Mouse (Mus musculus) neural tube, embryonic 15.5 days (tissue): Measurements from ENCODE around the gene Tox3. TPM values are rescaled to one million over a fixed set of nuclear protein-coding genes. Genes with fewer than 3 reads are reported as not detected.
A peak's percentile ranks its signal among the peaks of the same experiment; 100 is the strongest.

Experiments used
- ATAC-seq: fragments of 200-750 bp; cut with Nextera tagmentation; 2 replicates; pipeline ENCODE4 v1.8.0; 2017; ENCODE audit warnings: mild to moderate bottlenecking, moderate TSS enrichment, moderate library complexity; ENCODE audit not compliant: low FRiP score
- H3K27ac ChIP-seq: fragments of 300-500 bp; sonication (generic); replicated peaks from 2 replicates; pipeline ENCODE4 v1.5.1; 2015; ENCODE audit warnings: mild to moderate bottlenecking, inconsistent platforms
- H3K27me3 ChIP-seq: fragments of 300-500 bp; sonication (generic); replicated peaks from 2 replicates; pipeline ENCODE4 v1.6.1; 2015; ENCODE audit warnings: inconsistent platforms
- H3K36me3 ChIP-seq: fragments of 300-500 bp; sonication (generic); 2 replicates; pipeline ENCODE4 v1.6.1; 2015; ENCODE audit warnings: inconsistent platforms
- H3K4me1 ChIP-seq: fragments of 300-500 bp; sonication (generic); 2 replicates; pipeline ENCODE4 v1.6.1; 2015; ENCODE audit warnings: inconsistent platforms
- H3K4me2 ChIP-seq: fragments of 300-500 bp; sonication (generic); 2 replicates; pipeline ENCODE4 v1.6.1; 2015; ENCODE audit warnings: inconsistent platforms, mild to moderate bottlenecking, moderate library complexity
- H3K4me3 ChIP-seq: fragments of 300-500 bp; sonication (generic); replicated peaks from 2 replicates; pipeline ENCODE4 v1.5.1; 2015; ENCODE audit warnings: mild to moderate bottlenecking, inconsistent platforms
- H3K9ac ChIP-seq: fragments of 300-500 bp; sonication (generic); replicated peaks from 2 replicates; pipeline ENCODE4 v1.6.1; 2015; ENCODE audit warnings: mild to moderate bottlenecking, inconsistent platforms
- H3K9me3 ChIP-seq: fragments of 300-500 bp; sonication (generic); replicated peaks from 2 replicates; pipeline ENCODE4 v1.6.1; 2016; ENCODE audit warnings: inconsistent platforms
- WGBS: fragments of 180-500 bp; shearing (Covaris S2); methylation state at CpG from one replicate; pipeline ENCODE4 v1.1.7; 2015; ENCODE audit warnings: mixed read lengths; 5-methylcytosine and 5-hydroxymethylcytosine counted together
- polyA plus RNA-seq: library from polyadenylated mRNA; unstranded; fragments of >200 nt; fragmentation: Nextera tagmentation; extraction: Ambion mirVana; gene quantifications from 2 replicates; pipeline ENCODE4 v1.2.1, GENCODE M21; 2015

The Tox3 gene
- polyA plus RNA-seq, 1 experiment from 2014 or later: 23.4 TPM

DNA sequence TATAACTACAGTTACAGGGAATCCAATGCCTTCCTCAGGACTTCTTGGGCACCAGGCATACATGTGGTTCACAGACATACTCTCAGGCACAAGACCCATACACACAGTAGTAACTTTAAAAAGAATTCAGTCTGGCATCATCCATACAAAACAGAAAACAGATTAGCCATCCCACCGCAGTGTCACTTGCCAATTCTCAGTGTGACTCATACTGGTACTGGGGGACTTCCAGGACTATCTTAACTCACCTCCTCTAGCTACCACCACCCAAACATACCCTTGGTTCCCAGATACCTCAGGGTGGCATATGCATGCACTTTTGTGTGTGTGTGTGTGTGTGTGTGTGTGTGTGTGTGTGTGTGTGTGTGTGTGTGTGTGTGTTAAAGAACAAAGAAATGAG, 26.9 kb downstream of the Tox3 start:
- H3K9ac ChIP-seq: no peak overlapping the region

DNA sequence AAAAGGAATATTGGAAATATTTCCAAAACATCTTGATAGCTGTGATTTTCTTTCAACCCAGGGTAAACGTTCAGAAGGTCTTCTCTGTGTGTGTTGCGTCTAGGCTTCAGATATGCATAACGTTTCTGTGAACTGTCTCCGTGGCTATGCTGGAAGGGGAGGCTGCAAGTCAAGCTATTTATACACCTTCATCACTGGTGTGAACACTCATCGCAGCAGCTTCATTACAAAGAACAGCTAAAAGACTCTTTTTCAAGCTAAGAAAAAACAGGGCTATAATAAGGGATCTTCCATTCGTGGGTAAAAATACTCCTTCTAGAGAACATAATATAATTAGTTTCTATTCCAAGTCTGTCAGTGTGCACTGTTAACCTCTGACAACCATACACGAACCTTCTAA, 33.8 kb downstream of the Tox3 start:
- no peak overlapping the region for H3K4me3 ChIP-seq
- H3K36me3 ChIP-seq: no peaks in the 10 kb centered on the region
- no peak for ATAC-seq
- H3K9ac ChIP-seq: no peak overlapping the region
- WGBS: 81% methylated on average over 7 of the region's 7 CpGs
- H3K4me1 ChIP-seq: peaks cover 4% of the 10 kb centered on the region; the same call in 1 of the 2 replicates
- H3K27me3 ChIP-seq: no peaks in the 10 kb centered on the region
- no peaks in the 10 kb centered on the region for H3K9me3 ChIP-seq
- H3K4me2 ChIP-seq: no peak overlapping the region
- no peak overlapping the region for H3K27ac ChIP-seq

More for the DNA sequence above, 26.9 kb downstream of the Tox3 start:
- Histone ChIP-seq H3K27ac (no peak overlapping the region), H3K27me3 (no peaks in the 10 kb centered on the region), H3K4me1 (peaks cover 19% of the 10 kb centered on the region), H3K36me3 (no peaks in the 10 kb centered on the region), H3K4me3 (no peak overlapping the region), H3K9me3 (no peaks in the 10 kb centered on the region), H3K4me2 (no peak overlapping the region)
- ATAC-seq: no peak
- WGBS: 94% methylated on average over 1 of the region's 1 CpGs

DNA sequence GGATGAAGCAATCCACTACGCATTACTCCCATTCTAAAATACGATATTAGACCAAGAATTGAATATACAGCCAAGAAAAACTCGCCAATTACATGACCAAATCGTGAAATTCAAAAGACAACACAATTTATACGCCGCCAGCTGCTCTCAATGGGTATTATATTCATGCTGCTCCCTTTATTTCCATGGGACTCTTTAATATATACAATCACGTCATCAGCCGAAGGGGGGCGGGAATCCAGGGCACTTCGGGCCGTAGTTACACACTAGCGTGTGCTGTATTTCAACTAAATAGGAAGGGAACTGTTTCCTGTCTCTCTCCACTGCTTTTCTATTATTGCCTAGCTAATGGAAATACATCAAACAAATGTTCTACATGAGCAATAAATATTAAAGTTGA, 45.2 kb downstream of the Tox3 start:
- H3K27ac ChIP-seq: peak overlapping the region; percentile 81
- peaks cover 52% of the 10 kb centered on the region for H3K4me1 ChIP-seq
- H3K9ac ChIP-seq: no peak overlapping the region
- no peak; the same call in 1 of the 2 replicates for ATAC-seq
- 24% methylated on average over 12 of the region's 12 CpGs for WGBS
- no peaks in the 10 kb centered on the region for H3K36me3 ChIP-seq
- H3K9me3 ChIP-seq: no peaks in the 10 kb centered on the region
- no peaks in the 10 kb centered on the region for H3K27me3 ChIP-seq
- peak overlapping the region; percentile 40 for H3K4me2 ChIP-seq
- no peak overlapping the region for H3K4me3 ChIP-seq

DNA sequence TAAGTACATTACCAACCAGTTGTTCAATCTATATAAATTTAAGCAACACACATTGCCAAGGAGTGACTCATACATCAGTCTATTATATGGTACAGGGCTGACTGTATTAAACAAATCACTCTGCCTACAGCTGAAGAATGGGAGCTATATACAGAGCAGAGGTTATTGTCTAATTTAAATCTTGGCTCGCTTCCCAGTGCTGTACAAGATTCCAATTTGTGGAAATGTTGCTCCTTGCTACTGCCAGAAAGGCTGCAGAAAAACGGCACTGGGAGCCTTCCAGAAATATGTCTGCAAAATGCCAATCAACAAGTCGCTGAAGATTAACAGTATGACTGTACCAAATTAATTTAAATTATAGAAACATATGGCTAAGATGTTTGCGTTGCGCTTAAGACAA, 45.9 kb downstream of the Tox3 start:
- peak overlapping the region; percentile 40; the same call in 1 of the 2 replicates for H3K4me2 ChIP-seq
- no peak overlapping the region for H3K4me3 ChIP-seq
- no peaks in the 10 kb centered on the region for H3K27me3 ChIP-seq
- WGBS: 29% methylated on average over 5 of the region's 5 CpGs
- H3K4me1 ChIP-seq: peaks cover 56% of the 10 kb centered on the region
- H3K27ac ChIP-seq: peak overlapping the region; percentile 81
- H3K9ac ChIP-seq: no peak overlapping the region
- H3K9me3 ChIP-seq: no peaks in the 10 kb centered on the region
- H3K36me3 ChIP-seq: no peaks in the 10 kb centered on the region
- peak; percentile 87 for ATAC-seq

DNA sequence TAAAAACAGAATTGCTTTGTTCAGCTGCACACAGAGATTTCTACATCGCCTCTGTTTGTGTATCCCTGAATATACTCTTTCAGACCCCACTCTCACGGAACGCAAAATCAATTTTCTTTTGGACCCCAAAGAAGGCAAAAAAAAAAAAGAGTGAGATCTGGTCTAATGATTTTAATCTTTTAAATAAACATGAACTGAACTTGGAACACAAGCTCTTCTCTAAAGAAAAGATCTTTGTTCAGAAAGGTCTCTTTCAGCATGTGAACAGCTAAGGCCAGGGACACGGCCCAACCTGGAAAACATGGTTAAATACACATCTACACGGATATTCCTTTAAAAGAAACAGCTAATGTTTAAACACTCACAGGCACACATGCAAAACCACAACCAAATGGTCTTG, 46.6 kb downstream of the Tox3 start:
- ATAC-seq: no peak
- H3K36me3 ChIP-seq: no peaks in the 10 kb centered on the region
- H3K4me3 ChIP-seq: no peak overlapping the region
- no peaks in the 10 kb centered on the region for H3K27me3 ChIP-seq
- peaks cover 56% of the 10 kb centered on the region for H3K4me1 ChIP-seq
- H3K4me2 ChIP-seq: peak overlapping the region; percentile 2; the same call in 1 of the 2 replicates
- H3K27ac ChIP-seq: peak overlapping the region; percentile 81
- no peak overlapping the region for H3K9ac ChIP-seq
- no peaks in the 10 kb centered on the region for H3K9me3 ChIP-seq
- 27% methylated on average over 5 of the region's 5 CpGs for WGBS

DNA sequence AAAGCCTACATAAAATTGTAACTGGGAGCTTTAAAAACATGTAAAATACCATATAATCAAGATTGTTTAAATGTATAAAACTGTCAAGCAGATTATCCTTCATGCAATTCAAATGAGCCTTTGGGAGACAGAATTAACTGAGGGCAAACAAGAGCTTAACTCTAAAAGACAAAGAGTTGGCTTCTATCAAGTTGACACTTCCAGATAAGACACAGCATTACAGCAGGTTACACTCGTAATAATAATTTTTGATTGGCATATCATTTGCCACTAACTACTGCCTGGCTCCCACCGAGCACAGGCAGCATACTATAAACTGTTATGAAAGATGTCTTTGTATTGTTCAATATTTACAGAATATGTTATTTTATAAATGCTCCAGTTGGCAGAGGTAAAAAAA, 47.2 kb downstream of the Tox3 start:
- Histone ChIP-seq H3K9ac (no peak overlapping the region), H3K9me3 (no peaks in the 10 kb centered on the region), H3K36me3 (no peaks in the 10 kb centered on the region), H3K4me2 (no peak overlapping the region), H3K27me3 (no peaks in the 10 kb centered on the region), H3K4me1 (peaks cover 56% of the 10 kb centered on the region), H3K4me3 (no peak overlapping the region), H3K27ac (peak overlapping the region; percentile 52; the same call in 1 of the 2 replicates)
- 19% methylated on average over 2 of the region's 2 CpGs for WGBS
- ATAC-seq: no peak

DNA sequence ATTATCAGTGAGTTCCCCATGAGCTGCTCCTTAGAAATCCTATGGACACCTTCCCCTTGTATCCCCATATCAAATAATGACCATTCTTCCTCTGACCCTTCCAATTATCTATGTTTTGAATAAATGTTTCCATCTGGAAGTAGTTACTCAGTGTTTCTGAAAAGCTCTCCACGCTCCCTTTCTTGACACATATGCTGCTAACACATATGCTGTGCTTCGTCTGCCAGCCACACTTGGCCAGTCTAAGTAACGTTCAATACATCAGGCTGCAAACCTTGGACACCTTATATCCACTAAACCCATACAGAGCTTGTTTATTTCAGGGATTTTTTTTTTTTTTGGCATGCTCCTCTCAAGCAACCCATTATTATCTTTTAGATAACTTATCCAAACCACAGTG, 54.1 kb downstream of the Tox3 start:
- H3K36me3 ChIP-seq: no peaks in the 10 kb centered on the region
- H3K4me3 ChIP-seq: no peak overlapping the region
- H3K9me3 ChIP-seq: no peaks in the 10 kb centered on the region
- no peak for ATAC-seq
- H3K4me1 ChIP-seq: 0 out of 2 replicates have a peak, but pooled peaks cover 7% of the 10 kb centered on the region
- H3K27ac ChIP-seq: no peak overlapping the region
- H3K27me3 ChIP-seq: no peaks in the 10 kb centered on the region
- no peak overlapping the region for H3K9ac ChIP-seq
- H3K4me2 ChIP-seq: no peak overlapping the region
- WGBS: 86% methylated on average over 3 of the region's 3 CpGs

DNA sequence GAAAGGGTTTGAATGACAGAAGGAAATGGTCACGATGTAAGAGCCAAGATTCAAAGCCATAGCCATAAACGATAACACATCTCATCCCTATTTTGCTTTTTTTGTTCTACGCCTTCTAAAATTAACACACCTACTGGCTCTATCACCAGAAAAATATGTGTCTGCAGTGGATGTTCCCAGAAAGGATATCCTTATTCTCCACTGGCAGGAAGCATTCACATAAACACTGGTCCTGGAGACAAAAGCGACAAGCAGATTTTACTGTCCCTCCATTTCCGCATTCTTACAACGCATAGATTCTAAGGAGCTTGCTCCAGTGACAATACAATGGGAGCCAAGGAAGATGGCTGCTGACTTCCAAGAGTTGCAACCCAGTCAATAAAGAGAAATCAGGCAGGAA, 57.3 kb downstream of the Tox3 start:
- 88% methylated on average over 6 of the region's 6 CpGs for WGBS
- no peak for ATAC-seq
- Histone ChIP-seq H3K4me1 (0 out of 2 replicates have a peak, but pooled peaks cover 3% of the 10 kb centered on the region), H3K27me3 (no peaks in the 10 kb centered on the region), H3K27ac (no peak overlapping the region), H3K9ac (no peak overlapping the region), H3K36me3 (no peaks in the 10 kb centered on the region), H3K4me3 (no peak overlapping the region), H3K4me2 (no peak overlapping the region), H3K9me3 (no peaks in the 10 kb centered on the region)

DNA sequence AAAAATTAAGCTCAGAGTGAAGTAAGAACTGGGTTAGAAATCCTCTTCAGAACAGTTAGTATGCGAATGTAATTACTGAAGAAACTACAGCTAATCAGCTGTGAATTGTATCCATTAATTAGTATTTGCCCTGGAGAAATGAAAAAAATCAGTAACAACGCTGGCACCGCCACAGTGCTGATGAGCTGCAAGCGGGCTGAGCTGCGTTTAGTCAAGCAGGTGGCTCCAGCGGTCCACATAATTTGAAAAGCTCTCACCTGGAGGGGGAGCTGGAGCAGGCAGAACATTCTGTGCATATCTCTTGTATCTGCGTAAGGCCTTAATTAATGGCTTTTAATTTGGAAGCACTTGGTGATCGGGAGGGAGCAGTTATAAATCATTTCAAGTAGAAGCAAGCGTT, 71.4 kb downstream of the Tox3 start:
- H3K27ac ChIP-seq: peak overlapping the region; percentile 30; the same call in 1 of the 2 replicates
- WGBS: 29% methylated on average over 9 of the region's 9 CpGs

DNA sequence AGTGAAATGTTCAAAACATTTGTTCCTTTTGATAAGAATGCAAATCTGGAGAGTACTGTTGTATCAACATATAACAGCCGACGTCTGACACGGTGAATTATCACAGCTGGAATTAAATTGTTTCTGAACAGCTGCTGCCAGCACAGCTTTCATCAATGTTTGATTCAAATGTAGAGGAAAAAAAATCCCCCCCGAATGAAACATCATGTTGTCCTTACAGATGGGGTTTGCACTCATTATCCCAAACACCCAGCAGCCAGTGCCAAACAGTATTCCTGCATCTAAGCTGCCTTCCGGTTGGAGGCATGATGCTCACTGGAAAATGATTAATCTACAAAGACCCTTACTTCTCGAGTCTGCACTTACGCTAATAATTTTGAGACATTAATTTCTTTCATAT, 75.0 kb downstream of the Tox3 start:
- H3K4me2 ChIP-seq: no peak overlapping the region
- H3K4me3 ChIP-seq: no peak overlapping the region
- no peaks in the 10 kb centered on the region for H3K9me3 ChIP-seq
- H3K27ac ChIP-seq: 0 out of 2 replicates have a peak overlapping the region, but pooled peaks have one; percentile 33
- WGBS: 24% methylated on average over 7 of the region's 7 CpGs
- no peaks in the 10 kb centered on the region for H3K36me3 ChIP-seq
- no peaks in the 10 kb centered on the region for H3K27me3 ChIP-seq
- H3K4me1 ChIP-seq: peaks cover 50% of the 10 kb centered on the region
- H3K9ac ChIP-seq: no peak overlapping the region
- no peak for ATAC-seq

More for the DNA sequence above, 71.4 kb downstream of the Tox3 start:
- H3K36me3 ChIP-seq: no peaks in the 10 kb centered on the region
- H3K9ac ChIP-seq: no peak overlapping the region
- peaks cover 45% of the 10 kb centered on the region for H3K4me1 ChIP-seq
- H3K27me3 ChIP-seq: no peaks in the 10 kb centered on the region
- H3K4me2 ChIP-seq: peak overlapping the region; percentile 26; the same call in 1 of the 2 replicates
- ATAC-seq: peak; percentile 64
- H3K4me3 ChIP-seq: no peak overlapping the region
- no peaks in the 10 kb centered on the region for H3K9me3 ChIP-seq

DNA sequence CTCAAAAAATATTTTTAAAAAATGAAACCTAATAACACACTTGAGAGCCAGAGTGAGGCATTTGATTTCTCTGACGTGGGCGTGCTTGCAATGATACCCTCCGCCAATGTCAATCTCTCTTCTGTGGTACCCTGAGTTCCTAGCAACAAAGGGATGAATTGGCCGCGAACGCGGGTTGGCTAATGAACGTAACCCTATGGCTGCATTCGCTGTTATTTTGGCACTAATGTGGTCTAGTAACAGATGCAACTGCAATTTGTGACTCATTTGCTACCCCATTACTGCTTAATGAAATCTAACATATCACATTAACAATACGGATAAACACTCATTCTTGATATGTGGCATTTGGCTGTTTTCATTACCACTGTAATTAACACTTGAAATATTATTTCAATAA, 76.2 kb downstream of the Tox3 start:
- Histone ChIP-seq H3K9me3 (no peaks in the 10 kb centered on the region), H3K27me3 (no peaks in the 10 kb centered on the region), H3K4me3 (no peak overlapping the region), H3K27ac (peak overlapping the region; percentile 54; the same call in 1 of the 2 replicates), H3K36me3 (no peaks in the 10 kb centered on the region), H3K4me2 (no peak overlapping the region), H3K9ac (no peak overlapping the region), H3K4me1 (peaks cover 54% of the 10 kb centered on the region)
- no peak for ATAC-seq
- WGBS: 43% methylated on average over 10 of the region's 10 CpGs

DNA sequence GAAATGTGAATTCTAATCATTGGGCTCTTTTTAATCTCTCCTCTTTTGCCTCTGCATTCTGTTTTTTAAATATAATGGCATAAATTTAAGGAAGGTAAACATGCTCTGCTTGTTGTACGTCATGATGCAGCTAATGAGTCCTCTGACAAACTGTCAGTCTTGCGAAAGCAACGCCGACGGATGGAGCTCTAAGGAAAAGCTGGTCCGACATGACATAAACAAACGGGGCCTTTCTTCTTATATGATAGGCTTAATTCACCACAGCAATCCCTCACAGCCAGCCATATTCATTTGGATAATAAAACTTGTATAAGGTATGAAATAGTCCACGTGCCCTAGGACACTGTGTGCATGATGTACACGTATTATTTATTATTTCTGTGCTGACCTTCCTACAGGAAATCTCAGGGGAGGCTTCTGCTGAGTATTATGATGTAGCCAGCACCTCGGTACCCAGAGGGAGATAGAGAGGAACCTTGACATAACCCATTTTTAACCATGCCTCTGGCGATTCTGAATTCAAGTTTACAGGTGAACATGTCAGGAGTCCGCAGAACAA, 80.4 kb downstream of the Tox3 start:
- H3K4me1 ChIP-seq: peaks cover 29% of the 10 kb centered on the region
- no peak for ATAC-seq
- H3K27ac ChIP-seq: peak overlapping the region; percentile 67
- H3K9ac ChIP-seq: no peak overlapping the region
- no peaks in the 10 kb centered on the region for H3K9me3 ChIP-seq
- H3K4me3 ChIP-seq: no peak overlapping the region
- peak overlapping the region; percentile 13; the same call in 1 of the 2 replicates for H3K4me2 ChIP-seq
- H3K36me3 ChIP-seq: no peaks in the 10 kb centered on the region
- no peaks in the 10 kb centered on the region for H3K27me3 ChIP-seq
- 35% methylated on average over 12 of the region's 12 CpGs for WGBS
